8 mouse cellular contexts compared by ENCODE assay signal in genomic region chr2:172346034-172346929, GRCm38 (mm10). TPM values are rescaled to one million over a fixed set of nuclear protein-coding genes. Genes with fewer than 3 reads are reported as not detected.
A peak's percentile ranks its signal among the peaks of the same experiment; 100 is the strongest.
DNase-seq lines count a peak whose midpoint lies in the region; ATAC-seq lines count a peak whose summit lies in the region.

No protein-coding gene starts in this region.

- peak overlapping the region; percentile 83 for H3K9ac ChIP-seq in embryonic facial prominence, embryonic 13.5 days
- peak overlapping the region; percentile 46 for H3K9ac ChIP-seq in stomach, embryonic 15.5 days

- H3K27ac ChIP-seq in embryonic facial prominence, embryonic 13.5 days, result no peak overlapping the region
- peak overlapping the region; percentile 79 for H3K27ac ChIP-seq in limb, embryonic 10.5 days
- H3K27ac ChIP-seq in midbrain, embryonic 10.5 days (replicated peaks), result peak overlapping the region; percentile 83
- no peak overlapping the region for H3K27ac ChIP-seq in stomach, embryonic 15.5 days

- 9% methylated on average over 31 of the region's 31 CpGs for WGBS in embryonic facial prominence, embryonic 13.5 days
- WGBS in limb, embryonic 10.5 days, result 10% methylated on average over 31 of the region's 31 CpGs
- WGBS in midbrain, embryonic 10.5 days, result 12% methylated on average over 31 of the region's 31 CpGs
- 12% methylated on average over 31 of the region's 31 CpGs for WGBS in stomach, embryonic 15.5 days

- H3K36me3 ChIP-seq in embryonic facial prominence, embryonic 13.5 days, result no peaks in the 10 kb centered on the region
- H3K36me3 ChIP-seq in limb, embryonic 10.5 days, result no peaks in the 10 kb centered on the region
- no peaks in the 10 kb centered on the region for H3K36me3 ChIP-seq in midbrain, embryonic 10.5 days
- H3K36me3 ChIP-seq in stomach, embryonic 15.5 days, result no peaks in the 10 kb centered on the region

- no peak for DNase-seq in frontal cortex, postnatal 25 days (ENCODE audit: low spot score in 2 of 2)
- DNase-seq in adrenal gland, postnatal 10 days, result peak; percentile 74
- peak; percentile 39 for DNase-seq in heart, postnatal 4 days
- DNase-seq in limb, embryonic 10.5 days (ENCODE audit: low spot score), result peak; percentile 55
- DNase-seq in midbrain, embryonic 10.5 days (ENCODE audit: low spot score), result peak; percentile 42

- H3K27me3 ChIP-seq in embryonic facial prominence, embryonic 13.5 days, result no peaks in the 10 kb centered on the region
- H3K27me3 ChIP-seq in limb, embryonic 10.5 days (ENCODE audit: low read depth, poor library complexity, severe bottlenecking), result peaks cover 21% of the 10 kb centered on the region
- H3K27me3 ChIP-seq in midbrain, embryonic 10.5 days (ENCODE audit: low read depth, poor library complexity, severe bottlenecking), result peaks cover 7% of the 10 kb centered on the region
- no peaks in the 10 kb centered on the region for H3K27me3 ChIP-seq in stomach, embryonic 15.5 days (replicated peaks)

- ATAC-seq in frontal cortex, adult (ENCODE audit: low TSS enrichment), result peak; percentile 60
- no peak for ATAC-seq in embryonic facial prominence, embryonic 13.5 days (ENCODE audit: insufficient number of reproducible peaks, insufficient read depth, low FRiP score, low TSS enrichment, low read depth)
- no peak for ATAC-seq in stomach, embryonic 15.5 days (ENCODE audit: insufficient read depth, low FRiP score, low read depth)

- H3K4me3 ChIP-seq in embryonic facial prominence, embryonic 13.5 days, result peak overlapping the region; percentile 76
- H3K4me3 ChIP-seq in limb, embryonic 10.5 days, result peak overlapping the region; percentile 80
- peak overlapping the region; percentile 77 for H3K4me3 ChIP-seq in midbrain, embryonic 10.5 days
- peak overlapping the region; percentile 76 for H3K4me3 ChIP-seq in stomach, embryonic 15.5 days (replicated peaks)

- peaks cover 23% of the 10 kb centered on the region for H3K4me1 ChIP-seq in embryonic facial prominence, embryonic 13.5 days
- H3K4me1 ChIP-seq in limb, embryonic 10.5 days, result peaks cover 28% of the 10 kb centered on the region
- peaks cover 71% of the 10 kb centered on the region for H3K4me1 ChIP-seq in midbrain, embryonic 10.5 days
- peaks cover 23% of the 10 kb centered on the region for H3K4me1 ChIP-seq in stomach, embryonic 15.5 days

- H3K9me3 ChIP-seq in embryonic facial prominence, embryonic 13.5 days, result no peaks in the 10 kb centered on the region
- no peaks in the 10 kb centered on the region for H3K9me3 ChIP-seq in limb, embryonic 10.5 days (replicated peaks)
- H3K9me3 ChIP-seq in midbrain, embryonic 10.5 days (replicated peaks), result no peaks in the 10 kb centered on the region
- H3K9me3 ChIP-seq in stomach, embryonic 15.5 days, result 0 out of 2 replicates have a peak, but pooled peaks cover 5% of the 10 kb centered on the region

- H3K4me2 ChIP-seq in embryonic facial prominence, embryonic 13.5 days, result peak overlapping the region; percentile 97
- H3K4me2 ChIP-seq in stomach, embryonic 15.5 days, result peak overlapping the region; percentile 97

RNA-seq across cellular contexts. Expression of gene Fam210b, which starts 0.9 kb away (rescaled TPM):
- 10 to 100 TPM; 24.2 to 39.4 TPM for total RNA-seq in adrenal gland, postnatal 10 days (2021)
- polyA plus RNA-seq in embryonic facial prominence, embryonic 13.5 days (2015; fragmentation: Nextera tagmentation; extraction: Ambion mirVana), result 21.8 and 26.5 TPM in 2 replicates
- total RNA-seq in heart, postnatal 4 days (2021), result 1 to 10 TPM; 7.3 to 8.1 TPM
- polyA plus RNA-seq in limb, embryonic 10.5 days (2016; fragmentation: Nextera tagmentation; extraction: Ambion mirVana), result 10.7 and 13.7 TPM in 2 replicates
- 24.3 and 33.1 TPM in 2 replicates for polyA plus RNA-seq in midbrain, embryonic 10.5 days (2016; fragmentation: Nextera tagmentation; extraction: Ambion mirVana)
- 18.3 and 23.0 TPM in 2 replicates for polyA plus RNA-seq in stomach, embryonic 15.5 days (2015; fragmentation: Nextera tagmentation; extraction: Ambion mirVana)

RNA-seq across cellular contexts. Expression of gene Aurka, which starts 24.1 kb away (rescaled TPM):
- 10 to 100 TPM; 11.5 to 14.4 TPM for total RNA-seq in adrenal gland, postnatal 10 days (2021)
- polyA plus RNA-seq in embryonic facial prominence, embryonic 13.5 days (2015; fragmentation: Nextera tagmentation; extraction: Ambion mirVana), result 110 and 117 TPM in 2 replicates
- 10 to 100 TPM; 38.5 to 44.6 TPM for total RNA-seq in heart, postnatal 4 days (2021)
- 223 and 238 TPM in 2 replicates for polyA plus RNA-seq in limb, embryonic 10.5 days (2016; fragmentation: Nextera tagmentation; extraction: Ambion mirVana)
- polyA plus RNA-seq in midbrain, embryonic 10.5 days (2016; fragmentation: Nextera tagmentation; extraction: Ambion mirVana), result 196 and 221 TPM in 2 replicates
- 91.0 and 95.0 TPM in 2 replicates for polyA plus RNA-seq in stomach, embryonic 15.5 days (2015; fragmentation: Nextera tagmentation; extraction: Ambion mirVana)

RNA-seq across cellular contexts. Expression of gene Cstf1, which starts 24.2 kb away (rescaled TPM):
- total RNA-seq in adrenal gland, postnatal 10 days (2021), result 10 to 100 TPM; 28.1 to 32.2 TPM
- polyA plus RNA-seq in embryonic facial prominence, embryonic 13.5 days (2015; fragmentation: Nextera tagmentation; extraction: Ambion mirVana), result 39.8 and 40.5 TPM in 2 replicates
- total RNA-seq in heart, postnatal 4 days (2021), result 10 to 100 TPM; 29.8 to 31.4 TPM
- 59.7 and 61.5 TPM in 2 replicates for polyA plus RNA-seq in limb, embryonic 10.5 days (2016; fragmentation: Nextera tagmentation; extraction: Ambion mirVana)
- polyA plus RNA-seq in midbrain, embryonic 10.5 days (2016; fragmentation: Nextera tagmentation; extraction: Ambion mirVana), result 51.0 and 58.0 TPM in 2 replicates
- 34.9 and 38.8 TPM in 2 replicates for polyA plus RNA-seq in stomach, embryonic 15.5 days (2015; fragmentation: Nextera tagmentation; extraction: Ambion mirVana)

RNA-seq across cellular contexts. Expression of gene Cass4, which starts 47.3 kb away (rescaled TPM):
- total RNA-seq in adrenal gland, postnatal 10 days (2021), result under 1 TPM; 0.36 to 0.45 TPM
- 0.22 and 0.32 TPM in 2 replicates for polyA plus RNA-seq in embryonic facial prominence, embryonic 13.5 days (2015; fragmentation: Nextera tagmentation; extraction: Ambion mirVana)
- under 1 TPM; 0.27 to 0.29 TPM for total RNA-seq in heart, postnatal 4 days (2021)
- polyA plus RNA-seq in limb, embryonic 10.5 days (2016; fragmentation: Nextera tagmentation; extraction: Ambion mirVana), result 0.11 and 0.39 TPM in 2 replicates
- polyA plus RNA-seq in midbrain, embryonic 10.5 days (2016; fragmentation: Nextera tagmentation; extraction: Ambion mirVana), result 0.21 and 0.25 TPM in 2 replicates
- 0.12 and 0.22 TPM in 2 replicates for polyA plus RNA-seq in stomach, embryonic 15.5 days (2015; fragmentation: Nextera tagmentation; extraction: Ambion mirVana)

Comparison
In these comparisons a context has a peak if more than half of its experiments do, and no peak if none do; other contexts are left out.
1. DNase-seq: peak in adrenal gland, postnatal 10 days (single experiment), heart, postnatal 4 days (single experiment), limb, embryonic 10.5 days (single experiment) and midbrain, embryonic 10.5 days (single experiment); none in frontal cortex, postnatal 25 days (0 of 2).
2. H3K27ac ChIP-seq: peak in limb, embryonic 10.5 days (single experiment) and midbrain, embryonic 10.5 days (single experiment); none in embryonic facial prominence, embryonic 13.5 days (single experiment) and stomach, embryonic 15.5 days (single experiment).
3. Peak in every context shown above with its lines, with median percentiles within 50 percentile points of each other: H3K4me3 ChIP-seq.